Mouse (Mus musculus): ENCODE results near the gene Map4k3. TPM values are rescaled to one million over a fixed set of nuclear protein-coding genes. Genes with fewer than 3 reads are reported as not detected.

Map4k3 gene
- total RNA-seq, 2 experiments from 2014 or later = 48.7 to 57.6 TPM

GRCm38 (mm10) chr17:80638121-80638520, 90.2 kb downstream of the Map4k3 start:
- no peak for DNase-seq (ENCODE audit: low spot score in 2 of 2)

GRCm38 (mm10) chr17:80635794-80636193, 92.5 kb downstream of the Map4k3 start:
- DNase-seq (ENCODE audit: low spot score in 2 of 2) = no peak

- DNase-seq (ENCODE audit: low spot score in 2 of 2) = no peak
Measured at GRCm38 (mm10) chr17:80632846-80633245, 95.4 kb downstream of the Map4k3 start.

GRCm38 (mm10) chr17:80632354-80632753, 95.9 kb downstream of the Map4k3 start:
- DNase-seq (ENCODE audit: low spot score in 2 of 2) = no peak

- no peak for DNase-seq (ENCODE audit: low spot score in 2 of 2)
Measured at GRCm38 (mm10) chr17:80631028-80631427, 97.3 kb downstream of the Map4k3 start.

- DNase-seq (ENCODE audit: low spot score in 2 of 2) = no peak
Measured at GRCm38 (mm10) chr17:80624979-80625378, 103.3 kb downstream of the Map4k3 start.

- no peak for DNase-seq (ENCODE audit: low spot score in 2 of 2)
Measured at GRCm38 (mm10) chr17:80621691-80622090, 106.6 kb downstream of the Map4k3 start.

- peak; percentile 19 to 20 for DNase-seq (ENCODE audit: low spot score in 2 of 2)
Measured at GRCm38 (mm10) chr17:80620786-80621423, 107.4 kb downstream of the Map4k3 start.

GRCm38 (mm10) chr17:80619556-80619955, 108.7 kb downstream of the Map4k3 start:
- no peak for DNase-seq (ENCODE audit: low spot score in 2 of 2)

- DNase-seq (ENCODE audit: low spot score in 2 of 2) = no peak
Measured at GRCm38 (mm10) chr17:80618890-80619289, 109.4 kb downstream of the Map4k3 start.

GRCm38 (mm10) chr17:80603806-80604205, 124.5 kb downstream of the Map4k3 start:
- DNase-seq (ENCODE audit: low spot score in 2 of 2) = no peak

- no peak for DNase-seq (ENCODE audit: low spot score in 2 of 2)
Measured at GRCm38 (mm10) chr17:80603079-80603625, 125.1 kb downstream of the Map4k3 start.

- no peak for DNase-seq (ENCODE audit: low spot score in 2 of 2)
Measured at GRCm38 (mm10) chr17:80601371-80601770, 126.9 kb downstream of the Map4k3 start.

GRCm38 (mm10) chr17:80583051-80583450, 145.2 kb downstream of the Map4k3 start:
- DNase-seq (ENCODE audit: low spot score in 2 of 2) = no peak

- no peak for DNase-seq (ENCODE audit: low spot score in 2 of 2)
Measured at GRCm38 (mm10) chr17:80579901-80580300, 148.4 kb downstream of the Map4k3 start.

GRCm38 (mm10) chr17:80579089-80579488, 149.2 kb downstream of the Map4k3 start:
- no peak for DNase-seq (ENCODE audit: low spot score in 2 of 2)

- DNase-seq (ENCODE audit: low spot score in 2 of 2) = no peak
Measured at GRCm38 (mm10) chr17:80578041-80578440, 150.2 kb downstream of the Map4k3 start.

- no peak for DNase-seq (ENCODE audit: low spot score in 2 of 2)
Measured at GRCm38 (mm10) chr17:80577639-80578038, 150.6 kb downstream of the Map4k3 start, which contains the start of gene Cdkl4. Cdkl4 (minus strand) TSS chr17:80577813.

GRCm38 (mm10) chr17:80577214-80577613, 151.1 kb downstream of the Map4k3 start:
- DNase-seq (ENCODE audit: low spot score in 2 of 2) = peak in 1 of 2 experiments; percentile 22

GRCm38 (mm10) chr17:80575008-80575407, 153.3 kb downstream of the Map4k3 start:
- DNase-seq (ENCODE audit: low spot score in 2 of 2) = no peak

- DNase-seq (ENCODE audit: low spot score in 2 of 2) = no peak
Measured at GRCm38 (mm10) chr17:80574471-80574965, 153.8 kb downstream of the Map4k3 start.

- no peak for DNase-seq (ENCODE audit: low spot score in 2 of 2)
Measured at GRCm38 (mm10) chr17:80572187-80572935, 155.9 kb downstream of the Map4k3 start.

All from adrenal gland, postnatal 4 days (tissue).